Mouse (Mus musculus): ENCODE data around the gene Sobp.

Sobp gene

DNA sequence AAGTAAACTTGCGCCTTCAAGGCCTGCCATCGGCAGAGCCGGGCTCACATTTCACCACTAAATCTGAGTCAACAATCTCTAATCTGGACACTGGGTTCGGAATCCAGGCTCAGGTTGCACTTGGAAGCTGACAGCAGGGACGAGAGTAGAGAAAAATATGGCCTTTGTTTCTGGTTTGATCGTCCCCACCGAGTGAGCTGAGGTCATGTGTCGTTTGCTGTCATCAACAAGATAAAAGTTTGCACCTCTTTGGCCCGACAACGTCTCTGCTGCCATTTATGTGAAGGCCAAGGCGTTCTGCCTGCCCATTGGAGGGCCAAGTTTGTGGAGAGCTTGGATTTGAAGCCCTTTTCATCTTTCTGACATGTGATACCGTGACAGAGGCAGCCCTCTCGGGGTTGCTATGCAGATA lies 178.8 kb downstream of the Sobp start:
- in situ Hi-C loops (cut with MboI, MseI), result no loop called here

DNA sequence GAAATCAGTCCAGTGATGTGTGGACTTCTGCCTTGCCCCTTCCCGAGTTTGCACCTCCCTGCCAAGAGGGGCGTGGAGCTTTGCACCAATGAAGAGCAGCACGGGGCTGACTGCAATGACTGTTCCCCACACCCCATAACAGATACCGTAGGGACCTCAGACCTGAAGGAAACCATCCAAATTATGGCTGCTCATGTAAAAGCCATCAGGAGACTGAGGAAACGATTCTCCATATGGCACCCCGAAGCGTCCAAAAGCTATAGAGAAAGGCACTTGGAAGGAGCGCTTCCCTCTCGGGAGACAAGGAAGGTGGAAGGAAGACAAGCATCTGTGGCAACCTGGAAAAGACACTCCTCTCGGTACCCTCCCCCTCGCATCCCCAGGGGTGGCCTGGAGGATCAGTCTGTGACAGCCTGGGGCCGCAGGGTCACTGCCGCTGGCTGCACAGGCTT lies 180.0 kb downstream of the Sobp start:
- in situ Hi-C loops (cut with MboI, MseI), result loop anchor here (5.0 kb wide), 1 partner anchor 37 kb away; no protein-coding TSS in a partner anchor

DNA sequence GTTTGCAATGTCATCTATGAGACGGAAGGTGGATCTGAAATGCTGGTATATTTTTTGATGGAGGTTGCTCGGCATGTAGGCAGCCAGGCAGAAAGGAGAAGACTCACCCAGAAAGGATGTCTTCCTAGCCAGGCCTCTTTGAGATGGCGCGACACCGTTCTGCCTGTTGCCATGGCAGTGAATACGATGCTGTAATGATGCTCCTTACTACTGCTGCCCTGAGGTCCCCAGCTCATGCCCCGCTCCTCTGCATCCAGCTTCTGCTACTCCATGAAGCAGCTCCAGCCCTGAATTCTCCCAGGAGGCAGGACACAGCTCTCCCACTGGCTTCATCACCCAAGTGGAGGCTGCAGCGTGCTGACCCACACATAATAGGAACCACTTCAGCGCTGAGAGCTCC lies 183.3 kb downstream of the Sobp start:
- in situ Hi-C loops (cut with MboI, MseI), result loop anchor here (5.0 kb wide), 1 partner anchor 34 kb away; no protein-coding TSS in a partner anchor

DNA sequence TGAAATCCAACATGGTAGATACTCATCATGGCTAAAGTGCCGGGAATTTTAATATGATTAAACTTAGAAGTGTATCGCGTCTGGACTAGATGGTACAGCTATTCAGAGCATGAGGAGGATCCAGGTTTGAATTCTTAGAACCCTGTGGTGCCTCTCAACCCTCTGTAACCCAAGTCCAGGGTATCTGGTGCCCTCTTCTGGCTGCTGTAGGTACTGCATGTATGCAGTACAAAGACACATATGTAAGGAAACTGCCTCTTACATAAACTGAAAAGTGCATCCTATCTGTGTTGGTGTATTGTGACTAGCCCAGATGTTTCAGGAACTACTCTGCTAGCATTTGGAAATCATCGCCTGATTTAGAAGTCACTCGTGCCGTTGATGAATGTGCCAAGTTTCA lies 184.4 kb downstream of the Sobp start:
- in situ Hi-C loops (cut with MboI, MseI), result loop anchor here (5.0 kb wide), 1 partner anchor 33 kb away; no protein-coding TSS in a partner anchor

DNA sequence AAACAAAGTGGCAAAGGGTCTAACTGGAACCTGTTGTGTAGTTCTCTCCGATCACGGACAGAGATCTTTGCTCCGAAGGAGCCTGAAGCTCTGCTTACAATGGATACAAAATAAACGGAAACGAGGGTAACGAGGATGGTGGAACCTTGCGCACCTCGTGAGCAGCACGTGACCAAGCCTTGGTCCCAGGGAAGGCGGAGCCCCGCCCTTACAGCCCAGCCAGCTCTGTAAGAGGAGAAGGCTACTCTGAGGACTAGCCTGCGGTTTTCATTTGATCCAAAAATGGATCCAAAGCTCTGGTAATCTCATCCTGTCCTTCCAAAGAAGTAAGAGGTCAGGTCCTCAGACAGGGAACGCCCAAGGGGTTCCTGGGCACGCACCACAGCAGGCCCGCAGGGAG lies 185.7 kb downstream of the Sobp start:
- in situ Hi-C loops (cut with MboI, MseI), result no loop called here

DNA sequence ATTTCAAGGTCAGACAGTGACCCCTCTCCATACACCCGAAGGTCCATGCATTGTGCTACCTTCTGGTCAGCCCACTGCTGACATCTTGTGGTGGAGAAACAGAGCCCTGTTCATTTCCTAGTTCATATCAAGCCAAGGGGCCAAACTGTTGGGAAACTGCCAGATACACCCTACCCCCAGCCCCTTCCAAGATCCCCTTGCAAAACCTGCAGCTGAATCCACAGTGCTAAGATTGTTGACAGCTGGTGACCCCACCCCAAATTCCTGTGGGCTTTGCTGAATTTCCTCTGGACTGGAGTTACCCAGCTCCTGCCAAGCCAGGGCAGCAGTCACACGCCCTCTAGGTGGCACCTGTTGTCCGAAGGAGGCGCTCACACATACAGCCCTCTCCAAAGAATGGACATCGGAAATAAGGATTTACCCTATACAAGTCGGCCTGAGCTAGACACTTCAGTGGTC lies 186.7 kb downstream of the Sobp start:
- in situ Hi-C loops (cut with MboI, MseI), result no loop called here

DNA sequence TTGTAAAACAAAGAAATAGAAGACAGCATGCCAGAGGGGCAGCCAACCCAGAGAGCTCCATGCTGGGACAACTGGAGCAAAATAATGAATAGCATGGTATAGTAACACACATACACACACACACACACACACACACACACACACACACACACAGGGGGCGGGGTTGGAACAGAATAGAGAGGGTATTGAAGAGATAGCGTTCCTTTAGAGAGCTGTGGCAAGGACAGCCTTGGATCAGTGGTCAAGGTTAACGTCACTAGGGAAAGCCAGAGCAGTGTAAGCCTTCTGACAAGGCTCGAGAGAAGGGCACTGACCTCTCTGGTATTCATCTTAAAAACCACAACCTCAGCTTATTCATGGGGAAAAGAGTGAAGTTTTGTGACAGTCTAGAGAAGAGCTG lies 189.4 kb downstream of the Sobp start:
- in situ Hi-C loops (cut with MboI, MseI), result no loop called here

DNA sequence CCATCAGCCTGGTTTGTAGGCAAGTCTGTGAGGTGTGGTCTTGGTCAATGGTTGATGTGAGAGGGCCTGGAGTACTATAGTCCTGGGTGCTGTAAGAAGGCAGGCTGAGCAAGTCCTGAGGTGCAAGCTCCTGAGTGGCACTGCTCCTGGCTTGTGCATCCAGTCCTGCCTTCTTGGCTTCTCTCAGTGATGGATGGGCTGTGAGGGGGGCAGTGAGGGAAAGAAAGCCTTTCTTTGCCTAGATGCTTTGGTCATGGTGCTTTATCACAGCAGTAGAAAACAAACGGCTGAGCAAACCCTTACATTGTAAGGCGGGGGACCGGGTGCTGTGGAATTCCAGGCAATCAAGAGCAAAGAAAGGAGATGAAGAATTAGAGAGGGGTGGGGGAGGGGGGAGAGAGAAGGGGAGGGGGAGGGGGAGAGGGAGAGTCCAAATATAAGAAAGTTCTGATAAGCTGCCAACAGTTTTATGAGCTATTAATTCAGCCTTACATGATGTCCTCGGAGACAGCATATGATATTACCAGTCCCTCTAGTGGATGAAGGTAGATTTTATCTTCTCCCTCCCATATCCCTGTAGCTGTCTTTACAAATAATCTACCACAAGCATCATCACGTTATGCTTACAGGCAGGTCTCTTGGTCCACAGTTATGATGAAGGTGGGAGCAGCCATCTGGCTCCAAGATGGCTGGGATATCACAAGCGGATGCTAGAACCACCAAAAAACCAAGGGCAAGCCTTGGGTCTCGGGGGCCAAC lies 193.2 kb downstream of the Sobp start:
- in situ Hi-C loops (cut with MboI, MseI), result no loop called here

DNA sequence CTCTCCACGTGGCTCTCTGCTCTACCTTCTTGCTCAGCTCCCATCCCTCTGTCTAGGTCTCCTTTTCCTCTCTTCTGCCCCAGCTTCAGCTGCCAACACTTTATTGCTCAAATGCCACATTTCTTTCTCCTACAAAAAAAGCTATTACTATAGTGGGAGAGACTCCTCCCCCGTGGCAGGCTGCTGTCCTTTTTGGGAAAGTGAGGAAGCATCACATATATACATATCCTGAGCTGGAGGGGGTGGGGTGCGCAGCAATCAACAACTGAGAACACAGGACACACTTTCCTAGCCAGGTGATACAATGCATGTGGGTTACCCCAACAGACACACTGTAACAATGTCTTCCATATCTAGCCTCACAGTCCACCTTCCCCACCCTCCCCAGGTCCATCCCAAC lies 196.0 kb downstream of the Sobp start:
- in situ Hi-C loops (cut with MboI, MseI), result no loop called here

DNA sequence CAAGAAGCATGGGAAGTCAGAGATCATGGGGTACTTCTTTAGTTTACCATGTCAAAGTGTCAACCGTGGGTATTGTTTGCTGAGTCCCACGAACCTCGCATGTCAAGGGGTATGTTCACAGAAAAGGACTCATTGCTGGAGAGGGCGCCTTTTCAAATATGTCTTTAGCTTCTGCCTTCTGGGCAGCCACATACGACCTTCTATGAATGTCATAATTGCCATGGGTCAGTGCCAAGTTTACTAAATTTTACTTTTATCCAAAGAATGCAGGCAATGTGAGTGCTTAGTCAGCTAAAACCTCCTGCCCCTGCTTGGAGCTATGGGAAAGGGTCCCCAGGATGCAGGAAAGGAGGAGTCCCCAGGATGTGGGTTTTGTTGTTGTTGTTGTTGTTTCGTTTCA lies 197.8 kb downstream of the Sobp start:
- in situ Hi-C loops (cut with MboI, MseI), result no loop called here

DNA sequence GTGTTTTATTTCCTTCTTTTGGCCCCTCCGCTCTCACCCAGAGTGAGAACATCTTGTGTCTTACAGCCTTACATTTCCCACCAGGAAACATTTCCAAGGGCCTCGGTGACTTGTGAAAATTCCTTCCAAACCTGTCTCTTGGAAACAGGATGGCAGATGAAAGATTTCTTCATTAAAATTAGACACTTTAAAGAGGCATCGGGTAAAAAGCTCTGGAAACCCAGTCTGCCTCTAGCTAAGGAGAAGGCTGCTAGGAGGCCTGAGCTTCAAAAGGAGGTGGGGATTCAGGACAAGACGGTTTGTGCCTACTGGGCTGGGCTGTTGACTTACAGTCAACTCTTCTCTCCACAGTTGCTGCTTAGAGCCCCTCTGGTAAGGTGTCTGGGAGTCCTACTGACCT lies 200.8 kb downstream of the Sobp start:
- in situ Hi-C loops (cut with MboI, MseI), result no loop called here

DNA sequence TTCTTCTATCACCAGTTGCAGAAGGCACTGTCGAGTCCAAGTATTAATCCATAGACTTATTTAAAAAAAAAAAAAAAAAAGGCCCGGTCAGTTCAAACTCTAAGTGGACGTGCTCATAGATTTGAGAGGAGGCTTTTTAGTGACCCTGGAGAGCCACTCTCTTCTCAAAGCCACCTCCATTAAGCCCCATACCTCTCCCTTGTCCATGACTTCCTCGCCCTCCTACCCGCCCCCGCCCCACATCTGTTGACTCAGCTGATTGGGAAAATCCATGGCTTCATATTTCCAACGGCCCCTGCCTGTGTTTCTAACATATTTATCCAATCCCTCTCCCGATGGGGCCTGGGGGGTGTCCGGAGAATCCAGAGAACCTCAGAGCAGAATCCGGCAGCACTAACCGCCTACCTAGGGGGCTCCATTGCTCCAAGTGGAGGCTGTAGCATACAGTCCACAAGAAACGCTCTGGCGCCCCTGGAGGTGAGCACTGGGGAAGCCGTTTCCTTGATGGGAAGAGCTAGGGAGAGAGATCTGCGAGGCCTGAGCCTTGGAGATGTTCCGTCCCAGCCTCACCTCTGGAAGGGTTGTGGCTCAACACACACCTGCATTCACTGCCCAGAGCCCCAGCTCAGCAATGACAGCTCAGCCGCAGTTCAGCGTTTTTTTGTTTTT lies 201.7 kb downstream of the Sobp start:
- in situ Hi-C loops (cut with MboI, MseI), result no loop called here

DNA sequence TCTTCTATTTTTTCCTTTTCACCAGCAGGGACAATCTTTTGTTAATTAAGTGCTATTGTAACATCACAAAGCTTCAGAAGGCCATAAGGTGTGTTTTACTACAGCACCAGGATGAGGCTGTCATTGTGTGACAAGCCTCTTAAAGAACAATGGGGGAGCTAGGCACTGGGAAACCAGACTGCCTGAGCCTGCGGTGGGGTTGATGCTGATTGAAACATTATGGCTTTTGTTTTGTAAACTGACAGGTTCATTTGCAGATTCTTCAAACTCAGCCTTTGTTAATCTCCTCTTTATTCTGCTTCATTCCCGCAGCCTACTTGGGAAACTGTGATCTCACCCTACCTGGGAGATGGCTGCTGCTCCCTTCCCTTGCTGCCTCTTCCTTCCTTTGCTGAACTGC lies 206.0 kb downstream of the Sobp start:
- in situ Hi-C loops (cut with MboI, MseI), result no loop called here

DNA sequence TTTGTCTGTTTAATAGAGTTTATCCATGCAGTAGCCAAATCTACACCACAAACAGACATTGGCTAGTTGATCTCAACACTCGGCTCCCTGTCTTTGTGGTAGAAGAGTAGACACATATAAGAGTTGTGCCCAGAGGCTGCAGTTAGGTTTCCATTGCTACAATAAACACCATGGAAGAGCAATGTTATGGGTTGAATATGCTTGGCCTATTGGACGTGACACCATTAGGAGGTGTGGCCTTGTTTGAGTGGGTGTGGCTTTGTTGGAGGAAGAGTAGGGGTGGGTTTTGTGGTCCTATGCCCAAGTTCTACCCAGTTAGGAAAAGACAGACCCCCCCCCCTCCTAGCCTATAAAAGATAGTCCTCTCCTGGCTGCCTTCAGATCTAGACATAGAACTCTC lies 211.3 kb downstream of the Sobp start:
- in situ Hi-C loops (cut with MboI, MseI), result no loop called here

DNA sequence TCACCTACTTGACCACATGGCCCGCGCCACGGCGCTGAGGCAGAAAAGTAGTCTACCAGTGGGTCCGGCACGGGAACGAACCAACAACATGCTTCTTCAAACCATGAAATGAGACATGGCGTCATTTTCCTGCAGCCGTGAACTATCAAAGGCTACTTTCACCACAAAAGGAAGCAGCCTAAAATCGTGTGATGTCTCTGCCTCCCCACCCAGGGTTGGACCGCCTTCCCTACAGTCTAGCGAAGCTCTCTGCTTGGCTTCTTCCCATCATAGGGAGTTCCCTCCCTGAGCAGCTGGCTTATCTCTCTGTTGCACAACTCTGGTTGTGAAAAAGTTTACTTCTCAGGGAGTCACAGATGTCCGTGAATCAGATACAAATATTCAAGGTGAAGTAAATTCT lies 211.7 kb downstream of the Sobp start:
- in situ Hi-C loops (cut with MboI, MseI), result no loop called here

DNA sequence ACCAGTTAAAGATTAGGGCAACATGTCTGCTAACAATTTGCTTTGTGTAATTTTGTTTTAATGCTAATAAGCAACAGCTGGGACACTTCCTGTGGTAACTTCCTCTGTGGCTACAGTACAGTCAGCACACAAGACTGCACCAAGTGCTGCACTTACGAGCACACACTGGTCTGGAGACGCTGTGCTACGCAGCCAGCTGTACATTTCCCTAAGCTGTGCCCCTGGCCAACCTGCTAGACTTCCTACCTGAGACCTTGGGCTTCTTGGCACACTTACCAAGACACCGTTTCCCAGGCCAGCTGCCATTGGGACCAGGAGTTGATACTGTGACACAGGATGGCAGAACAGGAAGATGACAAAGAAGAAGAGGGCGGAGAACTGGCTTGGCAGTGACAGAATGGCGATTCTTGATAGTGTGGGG lies 212.1 kb downstream of the Sobp start:
- in situ Hi-C loops (cut with MboI, MseI), result no loop called here

DNA sequence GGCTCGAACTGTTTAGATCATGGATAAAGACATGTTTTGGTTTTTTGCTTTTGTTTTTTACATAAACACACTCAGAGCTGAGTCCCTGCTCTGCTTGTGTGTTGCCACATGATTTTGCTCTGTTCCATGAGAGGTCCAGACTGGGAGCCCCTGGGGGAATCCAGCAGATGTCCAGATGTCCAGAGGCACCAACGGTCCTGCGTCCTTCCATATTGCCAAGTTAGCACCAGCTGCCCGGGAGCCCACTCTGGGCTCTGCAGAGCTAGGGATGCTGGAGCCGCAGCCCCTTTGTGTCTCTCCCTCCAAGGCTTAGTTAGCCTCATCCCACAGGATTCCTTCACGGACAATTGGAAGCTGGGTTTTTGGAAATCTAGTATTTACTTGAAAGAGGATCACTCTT lies 212.6 kb downstream of the Sobp start:
- in situ Hi-C loops (cut with MboI, MseI), result no loop called here

DNA sequence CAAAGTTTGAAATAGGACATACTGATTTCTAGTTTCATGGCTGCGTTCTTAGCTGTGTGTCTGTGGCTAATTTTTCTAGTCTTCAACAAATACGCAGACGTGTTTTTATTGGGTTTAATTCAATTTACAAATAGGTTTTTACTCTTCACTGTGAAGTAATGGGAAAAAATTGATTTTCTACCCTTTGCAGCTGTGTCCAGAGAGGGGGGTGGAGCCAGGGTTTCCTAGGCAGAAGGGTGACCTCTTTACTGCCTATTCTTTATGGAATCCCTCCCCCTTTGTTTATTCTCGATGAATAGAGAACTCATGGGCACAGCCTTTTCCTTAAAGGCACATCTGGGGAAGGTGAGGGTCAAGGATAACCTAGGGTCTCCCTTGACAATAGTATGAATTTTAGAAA lies 215.6 kb downstream of the Sobp start:
- in situ Hi-C loops (cut with MboI, MseI), result loop anchor here (5.0 kb wide), 1 partner anchor 34 kb away; no protein-coding TSS in a partner anchor

DNA sequence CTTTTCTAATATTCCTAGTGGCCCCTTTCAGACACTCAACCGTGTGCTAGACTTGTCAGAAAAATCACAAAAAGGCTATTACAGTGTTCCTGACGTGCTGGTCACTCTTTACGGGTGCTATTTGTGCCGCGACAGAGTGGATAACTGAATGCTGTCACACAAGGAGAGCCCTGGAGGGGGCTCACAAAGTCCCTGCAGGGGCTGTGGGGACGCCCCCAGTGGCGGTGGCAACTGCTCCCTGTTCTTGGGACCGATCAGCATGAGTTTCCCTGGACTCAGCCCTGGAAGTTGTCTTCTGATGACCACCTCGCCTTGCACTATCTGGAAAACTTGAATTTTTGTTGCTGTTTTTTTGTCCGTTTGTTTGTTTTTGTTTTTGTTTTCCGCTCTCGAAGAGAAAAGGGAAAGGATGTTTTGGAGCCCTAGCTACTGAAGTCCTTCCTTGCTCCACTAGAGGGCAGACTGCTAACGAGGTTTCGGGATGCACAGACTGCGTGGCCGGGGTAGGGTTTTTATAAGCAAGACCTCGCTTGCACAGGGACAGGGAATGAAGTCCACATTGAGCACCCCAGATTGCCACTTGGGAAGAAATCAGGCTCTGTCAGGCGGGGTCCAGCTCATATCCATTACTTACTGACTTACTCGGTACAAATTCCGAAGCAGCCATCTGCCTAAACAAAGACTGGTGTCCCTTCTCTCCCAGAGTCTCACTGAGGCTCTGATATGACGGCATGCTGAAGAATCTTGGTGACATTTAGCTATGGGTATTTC lies 216.3 kb downstream of the Sobp start:
- in situ Hi-C loops (cut with MboI, MseI), result loop anchor here (5.0 kb wide), 1 partner anchor 34 kb away; no protein-coding TSS in a partner anchor

DNA sequence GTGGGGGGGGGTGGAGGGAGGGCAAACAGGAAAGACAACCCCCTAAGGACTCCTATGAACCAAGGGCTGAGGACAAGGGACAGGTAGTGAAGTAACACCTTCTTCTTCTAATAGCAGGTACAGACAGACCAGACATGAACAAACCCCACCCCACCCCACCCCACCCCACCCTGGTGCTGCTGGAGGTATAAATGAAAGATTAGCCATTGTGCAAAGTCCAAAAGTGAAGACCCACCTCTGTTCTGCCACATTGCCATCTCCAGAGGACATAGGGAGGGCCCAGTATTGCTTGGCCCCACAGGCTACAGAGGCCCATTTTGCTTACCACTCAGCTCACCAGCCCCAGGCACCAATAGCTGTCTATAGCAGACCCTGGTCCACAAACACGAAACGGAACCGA lies 219.1 kb downstream of the Sobp start:
- in situ Hi-C loops (cut with MboI, MseI), result loop anchor here (5.0 kb wide), 1 partner anchor 37 kb away; no protein-coding TSS in a partner anchor

DNA sequence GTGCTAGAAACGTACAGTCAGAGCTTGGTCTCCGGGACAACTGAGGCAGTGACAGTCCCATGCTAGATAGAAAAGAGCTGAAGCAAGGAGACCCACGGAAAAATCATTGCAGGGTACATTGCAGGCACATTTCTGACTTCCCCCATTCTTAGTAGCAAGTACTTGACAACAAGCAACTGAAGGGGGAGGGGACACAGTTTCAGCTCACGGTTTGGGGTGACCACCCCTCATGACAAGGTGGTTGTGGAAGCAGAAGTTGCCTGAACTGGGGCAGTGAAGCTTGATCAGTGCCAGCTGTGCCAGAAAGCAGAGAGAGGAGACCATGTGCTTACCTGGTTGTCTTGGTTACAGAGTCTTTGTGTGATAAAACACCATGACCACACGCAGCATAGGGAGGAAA lies 220.7 kb downstream of the Sobp start:
- in situ Hi-C loops (cut with MboI, MseI), result no loop called here
